Mouse (Mus musculus) neural tube, embryonic 14.5 days (tissue): ENCODE data around the gene Heatr1. TPM values are rescaled to one million over a fixed set of nuclear protein-coding genes. Genes with fewer than 3 reads are reported as not detected.

Source experiments
- ATAC-seq: fragments of 200-750 bp; cut with Nextera tagmentation; 2 replicates; pipeline ENCODE4 v1.8.0; 2017; ENCODE audit warnings: low read depth, mild to moderate bottlenecking, moderate TSS enrichment, moderate library complexity
- H3K27ac ChIP-seq: fragments of 300-500 bp; sonication (generic); 2 replicates; pipeline ENCODE4 v1.5.1; 2014; ENCODE audit warnings: low read depth, mild to moderate bottlenecking, control low read depth, low read length, moderate library complexity, mixed read lengths
- H3K27me3 ChIP-seq: fragments of 300-500 bp; sonication (generic); 2 replicates; pipeline ENCODE4 v1.6.1; 2014; ENCODE audit warnings: low read length; ENCODE audit not compliant: control insufficient read depth, insufficient read depth
- H3K36me3 ChIP-seq: fragments of 300-500 bp; sonication (generic); 2 replicates; pipeline ENCODE4 v1.6.1; 2014; ENCODE audit warnings: low read length, mixed read lengths; ENCODE audit not compliant: control insufficient read depth, insufficient read depth
- H3K4me1 ChIP-seq: fragments of 300-500 bp; sonication (generic); 2 replicates; pipeline ENCODE4 v1.6.1; 2014; ENCODE audit warnings: low read length; ENCODE audit not compliant: control insufficient read depth, insufficient read depth
- H3K4me2 ChIP-seq: fragments of 300-500 bp; sonication (generic); 2 replicates; pipeline ENCODE4 v1.6.1; 2014; ENCODE audit warnings: mild to moderate bottlenecking, low read depth, low read length, control low read depth
- H3K4me3 ChIP-seq: fragments of 300-500 bp; sonication (generic); 2 replicates; pipeline ENCODE4 v1.5.1; 2014; ENCODE audit warnings: low read depth, low read length, control low read depth, mixed read lengths
- H3K9ac ChIP-seq: fragments of 300-500 bp; sonication (generic); replicated peaks from 2 replicates; pipeline ENCODE4 v1.6.1; 2014; ENCODE audit warnings: low read depth, mild to moderate bottlenecking, control low read depth, low read length, mixed read lengths
- H3K9me3 ChIP-seq: fragments of 300-500 bp; sonication (generic); 2 replicates; pipeline ENCODE4 v1.6.1; 2016; ENCODE audit warnings: low read length; ENCODE audit not compliant: control insufficient read depth
- WGBS: fragments of 180-500 bp; shearing (Covaris S2); extraction: QIAGEN DNeasy Blood & Tissue Kit; methylation state at CpG from one replicate; pipeline ENCODE4 v1.1.7; 2014; 5-methylcytosine and 5-hydroxymethylcytosine counted together
- polyA plus RNA-seq: library from polyadenylated mRNA; unstranded; fragments of >200 nt; fragmentation: Nextera tagmentation; extraction: Ambion mirVana; gene quantifications from 2 replicates; pipeline ENCODE4 v1.2.1, GENCODE M21; 2014

Gene Heatr1
- polyA plus RNA-seq, 1 experiment from 2014 or later, result 17.0 TPM

GRCm38 (mm10) chr13:12479802-12480201 lies 85.0 kb downstream of the Heatr1 start:
- no peaks in the 10 kb centered on the region for H3K27me3 ChIP-seq
- no peak overlapping the region for H3K9ac ChIP-seq
- 79% methylated on average over 6 of the region's 6 CpGs for WGBS
- no peak overlapping the region for H3K27ac ChIP-seq
- H3K4me3 ChIP-seq, result no peak overlapping the region
- H3K36me3 ChIP-seq, result no peaks in the 10 kb centered on the region
- H3K4me2 ChIP-seq, result no peak overlapping the region
- no peaks in the 10 kb centered on the region for H3K4me1 ChIP-seq
- no peaks in the 10 kb centered on the region for H3K9me3 ChIP-seq
- no peak for ATAC-seq

GRCm38 (mm10) chr13:12485197-12485596 lies 90.4 kb downstream of the Heatr1 start:
- ATAC-seq, result no peak

GRCm38 (mm10) chr13:12485640-12486039 lies 90.8 kb downstream of the Heatr1 start:
- ATAC-seq, result 0 out of 2 replicates have a peak, but pooled peaks have one; percentile 31
- H3K27ac ChIP-seq, result no peak overlapping the region
- no peaks in the 10 kb centered on the region for H3K9me3 ChIP-seq
- no peak overlapping the region for H3K9ac ChIP-seq
- no peak overlapping the region for H3K4me2 ChIP-seq
- no peaks in the 10 kb centered on the region for H3K36me3 ChIP-seq
- no peaks in the 10 kb centered on the region for H3K27me3 ChIP-seq
- H3K4me1 ChIP-seq, result no peaks in the 10 kb centered on the region
- 84% methylated on average over 7 of the region's 7 CpGs for WGBS
- no peak overlapping the region for H3K4me3 ChIP-seq

More at GRCm38 (mm10) chr13:12485197-12485596, 90.4 kb downstream of the Heatr1 start:
- no peaks in the 10 kb centered on the region for H3K27me3 ChIP-seq
- H3K27ac ChIP-seq, result no peak overlapping the region
- 79% methylated on average over 2 of the region's 2 CpGs for WGBS
- no peak overlapping the region for H3K4me2 ChIP-seq
- no peak overlapping the region for H3K9ac ChIP-seq
- H3K36me3 ChIP-seq, result no peaks in the 10 kb centered on the region
- no peaks in the 10 kb centered on the region for H3K9me3 ChIP-seq
- no peak overlapping the region for H3K4me3 ChIP-seq
- H3K4me1 ChIP-seq, result no peaks in the 10 kb centered on the region

Other genes starting within 250 kb of the Heatr1 start
- 4.0 and 7.0 TPM in 2 replicates for gene Mtr, start 136.9 kb upstream of the Heatr1 start, polyA plus RNA-seq
- gene Actn2, start 54.3 kb upstream of the Heatr1 start, polyA plus RNA-seq, result 4.8 and 5.4 TPM in 2 replicates
- 21.4 and 25.5 TPM in 2 replicates for gene Lgals8, start 69.9 kb downstream of the Heatr1 start, polyA plus RNA-seq
- 1.6 TPM in 2 replicates for gene Edaradd, start 125.4 kb downstream of the Heatr1 start, polyA plus RNA-seq
- gene Ero1lb, start 170.8 kb downstream of the Heatr1 start, polyA plus RNA-seq, result 20.5 and 21.9 TPM in 2 replicates